Mouse (Mus musculus) liver, embryonic 14.5 days (tissue): ENCODE data around the gene Cyb5r4.

Experiments used
- CTCF ChIP-seq: IDR thresholded peaks from 2 replicates; pipeline ENCODE4 v1.5.1; 2016; ENCODE audit warnings: antibody characterized with exemption, low read depth, control low read depth
- EP300 ChIP-seq: IDR thresholded peaks from 2 replicates; pipeline ENCODE4 v1.6.1; 2016; ENCODE audit warnings: antibody characterized with exemption, low read depth

DNA sequence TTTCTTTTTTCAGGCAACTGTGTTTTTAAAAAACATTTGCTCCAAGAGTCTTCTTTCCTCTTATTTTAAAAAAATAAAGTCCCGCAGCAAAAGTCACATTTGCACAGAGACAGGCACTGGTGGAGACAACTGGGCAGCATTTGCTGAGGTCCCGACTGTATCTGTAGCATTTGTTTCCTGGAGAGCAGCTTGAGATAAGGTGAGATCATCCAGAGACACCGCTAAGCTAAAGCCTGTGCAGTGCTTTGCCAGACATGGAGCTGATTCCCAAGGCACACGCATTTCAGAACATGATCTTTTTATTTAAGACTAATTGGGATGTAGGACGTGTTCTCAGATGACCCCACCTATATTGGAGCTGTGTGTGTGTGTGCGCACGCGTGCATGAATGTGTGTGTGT, 30.1 kb upstream of the Cyb5r4 start:
- TF ChIP-seq CTCF (no peak), EP300 (no peak)
